Mouse (Mus musculus) right cerebral cortex, postnatal 25 days (tissue): ENCODE measurements around the gene Gatad1.
A peak's percentile ranks its signal among the peaks of the same experiment; 100 is the strongest.
"Not testable (repeated sequence)": the region's sequence is repeated elsewhere in the genome, so short reads cannot be mapped to it uniquely, and the experiment has no call there.

ENCODE experiments used
- DNase-seq: peaks from one replicate; pipeline ENCODE4 v3.0.0; 2022

Gene Gatad1

GRCm38 (mm10) chr5:3657085-3657484, at the start of gene Gatad1:
TSS of gene Gatad1 (minus strand) at chr5:3657185.
- DNase-seq: no peak

GRCm38 (mm10) chr5:3702180-3702579, 45.2 kb upstream of the Gatad1 start:
- DNase-seq: no peak

GRCm38 (mm10) chr5:3700025-3700424, 43.0 kb upstream of the Gatad1 start:
- no peak for DNase-seq

- DNase-seq: no peak
Measured at GRCm38 (mm10) chr5:3696031-3696430, 39.0 kb upstream of the Gatad1 start.

GRCm38 (mm10) chr5:3695191-3695590, 38.2 kb upstream of the Gatad1 start:
- no peak for DNase-seq

- DNase-seq: no peak
Measured at GRCm38 (mm10) chr5:3692956-3693355, 36.0 kb upstream of the Gatad1 start.

- no peak for DNase-seq
Measured at GRCm38 (mm10) chr5:3691283-3691682, 34.3 kb upstream of the Gatad1 start.

GRCm38 (mm10) chr5:3688298-3688697, 31.3 kb upstream of the Gatad1 start:
- no peak for DNase-seq

- no peak for DNase-seq
Measured at GRCm38 (mm10) chr5:3669938-3670554, 13.1 kb upstream of the Gatad1 start.

GRCm38 (mm10) chr5:3666585-3666984, 9.6 kb upstream of the Gatad1 start:
- no peak for DNase-seq

- no peak for DNase-seq
Measured at GRCm38 (mm10) chr5:3665225-3665624, 8.2 kb upstream of the Gatad1 start.

GRCm38 (mm10) chr5:3653801-3654200, 3.2 kb downstream of the Gatad1 start:
- no peak for DNase-seq

GRCm38 (mm10) chr5:3652903-3653575, 3.9 kb downstream of the Gatad1 start:
- DNase-seq: not testable (repeated sequence)

GRCm38 (mm10) chr5:3651621-3652020, 5.4 kb downstream of the Gatad1 start:
- no peak for DNase-seq

GRCm38 (mm10) chr5:3650881-3651280, 6.1 kb downstream of the Gatad1 start, which contains the start of gene Tmbim7:
TSS of gene Tmbim7 (plus strand) at chr5:3651181.
- no peak for DNase-seq

GRCm38 (mm10) chr5:3648849-3649210, 8.2 kb downstream of the Gatad1 start:
- DNase-seq: no peak

GRCm38 (mm10) chr5:3648206-3648848, 8.7 kb downstream of the Gatad1 start:
- no peak for DNase-seq

GRCm38 (mm10) chr5:3647708-3648121, 9.3 kb downstream of the Gatad1 start:
- peak; percentile 78 for DNase-seq

GRCm38 (mm10) chr5:3646991-3647707, 9.8 kb downstream of the Gatad1 start:
- DNase-seq: peak; percentile 37

- no peak for DNase-seq
Measured at GRCm38 (mm10) chr5:3646539-3646938, 10.4 kb downstream of the Gatad1 start.

- DNase-seq: no peak
Measured at GRCm38 (mm10) chr5:3645326-3645725, 11.7 kb downstream of the Gatad1 start.

GRCm38 (mm10) chr5:3644621-3645020, 12.4 kb downstream of the Gatad1 start:
- DNase-seq: no peak

GRCm38 (mm10) chr5:3635286-3635685, 21.7 kb downstream of the Gatad1 start:
- DNase-seq: no peak

GRCm38 (mm10) chr5:3633951-3634350, 23.0 kb downstream of the Gatad1 start:
- no peak for DNase-seq
